Mouse (Mus musculus): Measurements from ENCODE around the gene Slx4.
"Not testable (repeated sequence)": the region's sequence is repeated elsewhere in the genome, so short reads cannot be mapped to it uniquely, and the experiment has no call there.

Slx4 gene

GRCm38 (mm10) chr16:4012882-4013570 lies 9.5 kb upstream of the Slx4 start:
- no peak for DNase-seq

GRCm38 (mm10) chr16:3988410-3988809 lies 15.2 kb downstream of the Slx4 start:
- no peak for DNase-seq

- no peak for DNase-seq
These were observed 20.3 kb downstream of the Slx4 start for GRCm38 (mm10) chr16:3983146-3983700.

- no peak for DNase-seq
These were observed 21.4 kb downstream of the Slx4 start for GRCm38 (mm10) chr16:3982173-3982572.

GRCm38 (mm10) chr16:3976712-3977111 lies 26.9 kb downstream of the Slx4 start:
- DNase-seq: no peak

GRCm38 (mm10) chr16:3976251-3976671 lies 27.3 kb downstream of the Slx4 start, which contains the start of gene Nlrc3:
TSS of gene Nlrc3 (minus strand) at chr16:3976632.
- peak; percentile 29 to 43 for DNase-seq

- DNase-seq: no peak
These were observed 27.9 kb downstream of the Slx4 start for GRCm38 (mm10) chr16:3975658-3976057.

GRCm38 (mm10) chr16:3974456-3974855 lies 29.1 kb downstream of the Slx4 start:
- not testable (repeated sequence) for DNase-seq

- no peak for DNase-seq
These were observed 38.0 kb downstream of the Slx4 start for GRCm38 (mm10) chr16:3965534-3965933.

GRCm38 (mm10) chr16:3964990-3965389 lies 38.6 kb downstream of the Slx4 start:
- peak in 1 of 2 experiments; percentile 25 for DNase-seq

- no peak for DNase-seq
These were observed 44.3 kb downstream of the Slx4 start for GRCm38 (mm10) chr16:3959261-3959660.

GRCm38 (mm10) chr16:3956369-3956768 lies 47.2 kb downstream of the Slx4 start:
- peak in 1 of 2 experiments; percentile 21 for DNase-seq

GRCm38 (mm10) chr16:3951141-3951540 lies 52.4 kb downstream of the Slx4 start:
- no peak for DNase-seq

- no peak for DNase-seq
These were observed 68.9 kb downstream of the Slx4 start for GRCm38 (mm10) chr16:3934701-3935100.

GRCm38 (mm10) chr16:3934091-3934490 lies 69.5 kb downstream of the Slx4 start:
- peak; percentile 14 to 73 for DNase-seq

GRCm38 (mm10) chr16:3933536-3933935 lies 70.0 kb downstream of the Slx4 start:
- DNase-seq: no peak

- DNase-seq: peak in 1 of 2 experiments; percentile 7
These were observed 74.4 kb downstream of the Slx4 start for GRCm38 (mm10) chr16:3929151-3929550.
